Mouse (Mus musculus) midbrain, embryonic 14.5 days (tissue): ENCODE results near the gene Thegl. TPM values are rescaled to one million over a fixed set of nuclear protein-coding genes. Genes with fewer than 3 reads are reported as not detected.
A peak's percentile ranks its signal among the peaks of the same experiment; 100 is the strongest.

Experiments used
- ATAC-seq: fragments of 200-750 bp; cut with Nextera tagmentation; 2 replicates; pipeline ENCODE4 v1.8.0; 2017; ENCODE audit warnings: moderate number of reproducible peaks, moderate library complexity; ENCODE audit not compliant: low FRiP score, low TSS enrichment
- DNase-seq: peaks from one replicate; pipeline ENCODE4 v3.0.0-alpha.2; 2015
- H3K27ac ChIP-seq: fragments of 300-500 bp; sonication (generic); replicated peaks from 2 replicates; pipeline ENCODE4 v1.5.1; 2014; ENCODE audit warnings: mild to moderate bottlenecking, low read depth, low read length, moderate library complexity
- H3K27me3 ChIP-seq: fragments of 300-500 bp; sonication (generic); 2 replicates; pipeline ENCODE4 v1.6.1; 2014; ENCODE audit warnings: low read length, control low read depth, mixed read lengths; ENCODE audit not compliant: control insufficient read depth, insufficient read depth
- H3K36me3 ChIP-seq: fragments of 300-500 bp; sonication (generic); 2 replicates; pipeline ENCODE4 v1.6.1; 2014; ENCODE audit warnings: low read length, control low read depth; ENCODE audit not compliant: control insufficient read depth, insufficient read depth
- H3K4me1 ChIP-seq: fragments of 300-500 bp; sonication (generic); 2 replicates; pipeline ENCODE4 v1.6.1; 2014; ENCODE audit warnings: mild to moderate bottlenecking, antibody characterized with exemption, low read length, control low read depth; ENCODE audit not compliant: control insufficient read depth, insufficient read depth
- H3K4me2 ChIP-seq: fragments of 300-500 bp; sonication (generic); 2 replicates; pipeline ENCODE4 v1.6.1; 2014; ENCODE audit warnings: mild to moderate bottlenecking, low read length, moderate library complexity
- H3K4me3 ChIP-seq: fragments of 300-500 bp; sonication (generic); replicated peaks from 2 replicates; pipeline ENCODE4 v1.5.1; 2014; ENCODE audit warnings: low read depth, low read length
- H3K9ac ChIP-seq: fragments of 300-500 bp; sonication (generic); replicated peaks from 2 replicates; pipeline ENCODE4 v1.6.1; 2014; ENCODE audit warnings: mild to moderate bottlenecking, low read length, moderate library complexity
- H3K9me3 ChIP-seq: fragments of 300-500 bp; sonication (generic); 2 replicates; pipeline ENCODE4 v1.6.1; 2016; ENCODE audit warnings: low read length, control low read depth, mixed read lengths; ENCODE audit not compliant: control insufficient read depth
- WGBS: fragments of 180-500 bp; shearing (Covaris S2); extraction: QIAGEN DNeasy Blood & Tissue Kit; methylation state at CpG from one replicate; pipeline ENCODE4 v1.1.7; 2014; 5-methylcytosine and 5-hydroxymethylcytosine counted together
- polyA plus RNA-seq: library from polyadenylated mRNA; unstranded; fragments of >200 nt; fragmentation: Nextera tagmentation; extraction: Ambion mirVana; gene quantifications from 2 replicates; pipeline ENCODE4 v1.2.1, GENCODE M21; 2014

The Thegl gene
- polyA plus RNA-seq, 1 experiment from 2014 or later, result 0.41 TPM

DNA sequence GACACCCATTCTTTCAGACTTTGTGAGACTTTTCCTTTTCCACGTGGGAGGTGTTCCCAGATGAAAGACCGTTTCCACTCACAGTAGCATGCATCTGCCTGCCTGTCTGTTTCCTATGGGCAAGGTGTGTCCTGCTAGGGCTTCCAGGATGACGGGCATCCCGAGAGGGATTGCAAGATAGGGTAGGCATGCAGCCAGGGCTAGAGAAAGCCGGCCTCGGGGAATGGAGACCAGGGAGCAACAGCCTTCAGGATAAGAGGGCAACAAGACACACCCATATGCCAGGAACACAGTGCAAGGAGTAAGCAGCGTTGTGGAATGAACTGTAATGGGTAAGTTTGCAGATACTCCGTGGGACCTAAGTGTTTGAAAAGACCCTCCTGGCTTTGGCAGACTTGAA, 51.5 kb downstream of the Thegl start:
- no peaks in the 10 kb centered on the region for H3K27me3 ChIP-seq
- 85% methylated on average over 8 of the region's 8 CpGs for WGBS
- no peak overlapping the region for H3K27ac ChIP-seq
- H3K9me3 ChIP-seq, result no peaks in the 10 kb centered on the region
- DNase-seq (no peak), ATAC-seq (no peak)
- H3K9ac ChIP-seq, result no peak overlapping the region
- H3K4me3 ChIP-seq, result no peak overlapping the region
- no peak overlapping the region for H3K4me2 ChIP-seq
- no peaks in the 10 kb centered on the region for H3K4me1 ChIP-seq
- no peaks in the 10 kb centered on the region for H3K36me3 ChIP-seq

DNA sequence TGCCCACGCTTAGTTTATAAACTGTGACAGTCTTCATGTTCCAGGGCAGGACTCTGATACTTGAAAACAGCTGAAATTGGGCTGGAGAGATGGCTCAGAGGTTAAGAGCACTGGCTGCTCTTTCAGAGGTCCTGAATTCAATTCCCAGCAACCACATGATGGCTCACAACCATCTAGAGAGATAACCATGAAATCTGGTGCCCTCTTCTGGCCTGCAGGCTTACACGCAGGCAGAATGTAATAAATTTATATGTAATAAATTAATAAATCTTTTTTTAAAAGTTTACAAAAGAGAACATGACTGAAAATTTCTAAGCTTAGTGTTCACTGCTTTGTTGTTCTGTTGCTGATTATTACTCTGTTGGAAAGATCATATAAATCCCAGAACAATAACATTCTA, 55.2 kb downstream of the Thegl start:
- Histone ChIP-seq H3K4me1 (no peaks in the 10 kb centered on the region), H3K4me3 (no peak overlapping the region), H3K36me3 (no peaks in the 10 kb centered on the region), H3K4me2 (no peak overlapping the region), H3K9me3 (no peaks in the 10 kb centered on the region), H3K9ac (no peak overlapping the region), H3K27me3 (no peaks in the 10 kb centered on the region), H3K27ac (no peak overlapping the region)
- DNase-seq, result no peak
- ATAC-seq, result no peak
- 90% methylated on average over 2 of the region's 2 CpGs for WGBS

DNA sequence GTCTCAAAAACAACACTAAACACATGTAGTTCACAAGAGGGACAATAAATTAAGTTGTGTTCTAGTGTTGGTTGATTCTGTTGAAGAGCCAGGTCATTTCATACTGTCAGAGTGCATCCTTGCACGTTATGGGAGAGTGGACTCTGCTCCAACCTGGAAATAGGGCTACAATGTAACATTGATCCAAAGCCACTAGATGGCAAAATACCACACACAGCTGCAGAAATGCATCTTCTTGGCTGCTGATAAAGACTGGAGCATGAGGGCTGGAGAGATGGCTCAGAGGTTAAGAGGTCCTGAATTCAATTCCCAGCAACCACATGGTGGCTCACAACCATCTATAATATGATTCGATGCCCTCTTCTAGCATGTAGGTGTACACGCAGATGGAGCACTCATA, 55.8 kb downstream of the Thegl start:
- no peaks in the 10 kb centered on the region for H3K27me3 ChIP-seq
- peak; percentile 30 for DNase-seq
- H3K9me3 ChIP-seq, result no peaks in the 10 kb centered on the region
- 86% methylated on average over 3 of the region's 3 CpGs for WGBS
- no peak overlapping the region for H3K9ac ChIP-seq
- no peak overlapping the region for H3K4me2 ChIP-seq
- no peak overlapping the region for H3K4me3 ChIP-seq
- no peak for ATAC-seq
- H3K27ac ChIP-seq, result no peak overlapping the region
- H3K4me1 ChIP-seq, result no peaks in the 10 kb centered on the region
- H3K36me3 ChIP-seq, result no peaks in the 10 kb centered on the region

DNA sequence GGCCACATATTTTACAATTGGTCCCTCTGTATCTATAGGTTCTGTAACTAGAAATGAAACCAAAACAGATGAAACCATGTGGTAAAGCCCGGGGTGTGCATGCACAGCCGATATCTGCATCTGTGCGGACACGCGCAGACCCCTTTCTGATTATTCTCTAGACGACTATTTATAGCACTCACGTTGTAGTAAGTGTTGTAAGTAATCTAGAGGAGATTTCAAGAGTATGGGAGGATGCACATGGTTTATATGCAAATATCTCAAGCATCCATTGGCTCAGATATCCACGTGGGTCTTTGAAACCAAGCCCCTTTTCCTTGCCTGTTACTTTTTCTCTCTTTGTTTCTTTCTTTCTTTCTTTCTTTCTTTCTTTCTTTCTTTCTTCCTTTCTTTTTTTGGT, 58.0 kb downstream of the Thegl start:
- 95% methylated on average over 8 of the region's 8 CpGs for WGBS
- no peak overlapping the region for H3K9ac ChIP-seq
- no peak for DNase-seq

DNA sequence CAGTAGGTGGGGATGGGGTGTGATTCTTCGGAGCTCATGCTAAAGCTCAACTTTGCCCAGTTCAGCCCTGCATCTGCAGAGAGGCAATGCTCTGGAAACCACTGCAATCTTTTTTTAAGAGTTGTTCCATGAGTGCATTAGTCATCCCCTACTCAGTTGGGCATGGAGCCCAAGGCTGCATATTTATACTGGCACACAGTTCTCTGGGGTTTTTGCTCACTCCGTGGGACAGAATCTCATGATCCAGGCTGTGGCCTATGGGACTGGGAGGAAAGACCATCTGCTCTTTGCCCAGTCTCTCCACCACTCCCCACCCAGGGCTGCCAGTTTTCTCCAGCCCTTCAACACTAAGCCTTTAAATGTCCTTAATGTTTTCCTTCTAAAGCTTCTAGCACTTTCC, 59.1 kb downstream of the Thegl start:
- WGBS, result 90% methylated on average over 2 of the region's 2 CpGs
- Histone ChIP-seq H3K27me3 (no peaks in the 10 kb centered on the region), H3K4me1 (no peaks in the 10 kb centered on the region), H3K9ac (no peak overlapping the region), H3K27ac (no peak overlapping the region), H3K36me3 (no peaks in the 10 kb centered on the region), H3K4me3 (no peak overlapping the region), H3K4me2 (no peak overlapping the region), H3K9me3 (no peaks in the 10 kb centered on the region; the same call in 1 of the 2 replicates)
- DNase-seq, result no peak
- no peak for ATAC-seq

More for the DNA sequence above, 58.0 kb downstream of the Thegl start:
- Histone ChIP-seq H3K27ac (no peak overlapping the region), H3K4me1 (no peaks in the 10 kb centered on the region), H3K36me3 (no peaks in the 10 kb centered on the region), H3K4me2 (no peak overlapping the region), H3K9me3 (no peaks in the 10 kb centered on the region; the same call in 1 of the 2 replicates), H3K27me3 (no peaks in the 10 kb centered on the region), H3K4me3 (no peak overlapping the region)
- ATAC-seq, result no peak

DNA sequence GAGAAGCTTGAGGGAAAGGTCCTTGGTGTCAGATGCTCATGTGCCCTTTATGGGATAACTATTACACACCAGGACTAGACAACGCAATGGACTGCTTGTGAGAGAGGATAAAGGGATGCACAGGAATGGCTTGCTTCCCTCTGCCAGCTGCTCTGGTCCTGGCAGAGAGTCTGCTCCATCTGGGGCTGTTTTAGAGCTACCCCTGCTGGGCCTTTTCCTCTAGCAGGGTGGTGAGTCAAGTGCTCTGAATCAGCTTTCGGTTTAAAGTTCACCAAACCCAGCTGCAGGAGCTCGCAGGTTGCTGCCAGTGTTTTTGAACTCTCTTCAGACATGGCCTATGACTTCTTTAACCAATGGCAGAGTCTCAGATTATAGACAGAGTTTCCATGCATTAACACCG, 60.1 kb downstream of the Thegl start:
- Histone ChIP-seq H3K4me1 (no peaks in the 10 kb centered on the region), H3K9me3 (no peaks in the 10 kb centered on the region; the same call in 1 of the 2 replicates), H3K36me3 (no peaks in the 10 kb centered on the region), H3K27ac (no peak overlapping the region), H3K9ac (no peak overlapping the region), H3K27me3 (no peaks in the 10 kb centered on the region), H3K4me3 (no peak overlapping the region), H3K4me2 (no peak overlapping the region)
- ATAC-seq (no peak), DNase-seq (no peak)
- 91% methylated on average over 4 of the region's 4 CpGs for WGBS

DNA sequence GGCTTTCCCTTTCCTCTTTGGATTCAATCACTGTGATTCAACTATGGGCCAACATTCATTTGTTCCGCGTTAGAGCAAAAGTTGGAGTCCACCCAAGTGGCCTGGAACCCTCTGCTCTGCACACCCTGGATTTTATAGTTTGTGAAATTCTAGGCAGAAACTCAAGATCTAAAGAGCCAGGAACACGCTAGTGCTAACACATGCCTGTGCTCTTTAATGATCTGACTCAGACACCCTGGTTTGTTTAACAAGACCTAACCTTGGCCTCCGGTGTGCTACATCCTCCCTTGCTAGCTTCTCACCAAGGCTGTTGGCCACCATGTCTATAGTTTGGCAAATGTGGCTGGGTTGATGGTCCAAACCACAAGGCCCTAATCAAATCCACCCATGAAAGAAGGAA, 64.9 kb downstream of the Thegl start:
- Histone ChIP-seq H3K4me2 (no peak overlapping the region), H3K27ac (no peak overlapping the region), H3K9ac (no peak overlapping the region), H3K4me1 (no peaks in the 10 kb centered on the region), H3K9me3 (no peaks in the 10 kb centered on the region; the same call in 1 of the 2 replicates), H3K27me3 (no peaks in the 10 kb centered on the region), H3K4me3 (no peak overlapping the region), H3K36me3 (no peaks in the 10 kb centered on the region)
- no peak for ATAC-seq
- whole genome bisulfite sequencing, result 94% methylated on average over 4 of the region's 4 CpGs
- no peak for DNase-seq

DNA sequence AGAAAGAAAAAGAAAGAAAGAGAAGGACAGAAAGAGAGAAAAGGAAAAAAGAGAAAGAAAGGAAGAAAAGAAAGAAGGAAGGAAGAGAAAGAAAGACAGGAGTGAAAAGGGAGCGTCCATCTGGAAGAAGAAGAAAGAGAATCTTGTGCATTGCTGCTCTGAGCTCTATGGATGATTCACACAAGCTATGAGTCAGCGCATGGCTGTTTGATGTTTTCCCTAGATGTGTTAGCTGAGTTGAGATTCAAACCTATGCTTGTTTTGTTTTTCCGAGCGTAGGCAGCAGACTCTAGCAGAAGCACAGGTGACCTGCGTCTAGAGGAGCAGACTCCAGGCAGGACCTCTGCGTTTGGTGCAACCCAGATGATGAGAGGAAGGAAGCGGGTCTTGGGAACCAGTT, 66.9 kb downstream of the Thegl start:
- Histone ChIP-seq H3K4me3 (no peak overlapping the region), H3K27me3 (no peaks in the 10 kb centered on the region), H3K4me1 (no peaks in the 10 kb centered on the region), H3K9ac (no peak overlapping the region), H3K4me2 (no peak overlapping the region), H3K27ac (no peak overlapping the region), H3K9me3 (no peaks in the 10 kb centered on the region), H3K36me3 (no peaks in the 10 kb centered on the region)
- ATAC-seq (no peak), DNase-seq (no peak)
- 92% methylated on average over 7 of the region's 7 CpGs for WGBS

DNA sequence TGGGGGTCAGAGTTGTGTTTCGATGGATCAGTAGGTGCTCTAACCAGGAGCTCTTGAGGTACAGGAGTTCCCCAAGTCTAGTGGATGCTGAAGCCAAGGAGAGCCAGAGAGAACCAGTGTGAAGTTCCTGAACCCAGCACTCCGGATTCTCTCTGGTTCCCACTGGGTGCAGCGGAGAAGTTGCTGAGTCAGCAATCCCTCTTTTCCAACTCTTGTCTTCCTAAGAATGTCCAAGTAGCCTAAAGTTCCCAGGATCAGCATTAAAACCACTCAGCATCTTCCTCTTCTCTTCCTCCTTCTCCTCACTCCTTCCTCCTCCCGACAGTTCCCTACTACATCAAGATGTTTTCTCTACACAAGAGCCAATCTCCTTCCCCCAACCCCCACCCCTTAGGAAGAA, 68.6 kb downstream of the Thegl start:
- WGBS, result 93% methylated on average over 4 of the region's 4 CpGs
- no peaks in the 10 kb centered on the region for H3K4me1 ChIP-seq
- H3K9ac ChIP-seq, result no peak overlapping the region
- ATAC-seq, result no peak
- no peak overlapping the region for H3K27ac ChIP-seq
- no peaks in the 10 kb centered on the region for H3K27me3 ChIP-seq
- H3K36me3 ChIP-seq, result no peaks in the 10 kb centered on the region
- no peaks in the 10 kb centered on the region for H3K9me3 ChIP-seq
- no peak for DNase-seq
- no peak overlapping the region for H3K4me2 ChIP-seq
- no peak overlapping the region for H3K4me3 ChIP-seq
